Mouse (Mus musculus): ENCODE results near the gene Pex13. TPM values are rescaled to one million over a fixed set of nuclear protein-coding genes. Genes with fewer than 3 reads are reported as not detected.

Pex13 gene
- 41.3 and 42.5 TPM in 2 replicates for polyA plus RNA-seq (2015; fragmentation: Nextera tagmentation; extraction: Ambion mirVana)

DNA sequence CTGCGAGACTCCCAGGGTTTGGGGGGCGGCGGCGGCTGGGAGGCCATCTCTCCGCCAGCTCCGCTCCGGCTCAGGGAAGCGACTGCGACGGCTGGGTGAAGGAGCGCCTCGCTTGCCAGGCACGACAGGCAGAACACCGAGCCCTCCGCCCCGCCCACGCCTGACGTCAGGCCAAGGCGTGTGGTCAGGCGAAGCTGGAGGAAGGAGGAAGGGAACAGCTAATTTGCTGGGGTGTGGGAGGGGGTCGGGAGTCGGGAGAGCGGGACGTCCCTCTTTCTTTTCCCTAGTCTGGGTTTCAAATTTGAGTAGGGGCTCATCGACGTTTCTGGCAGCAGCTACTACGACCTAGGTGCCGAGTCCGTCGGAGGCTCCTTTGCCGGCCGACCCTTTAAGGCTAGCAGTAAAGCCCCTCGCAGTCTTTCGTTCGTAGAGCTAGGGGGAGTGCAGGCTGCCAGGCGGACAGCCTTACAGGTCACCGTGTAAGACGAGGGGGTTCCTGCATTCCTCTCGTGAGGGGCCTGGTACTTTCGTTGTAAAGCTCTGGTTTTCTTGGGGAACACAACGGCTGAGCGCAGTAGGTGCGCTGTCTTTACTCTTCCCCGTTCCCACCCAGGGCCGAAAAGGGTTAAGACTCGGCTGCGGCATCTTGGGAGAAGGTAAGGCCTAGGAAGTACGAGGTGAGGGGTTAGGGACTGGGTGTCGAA lies at the start of gene Pex13:
Gene Pex13, minus strand, starts transcription at position 162 of the 704 bp plus-strand sequence.
- Histone ChIP-seq H3K36me3 (peaks cover 13% of the 10 kb centered on the region), H3K9me3 (no peaks in the 10 kb centered on the region), H3K27ac (peak within 1 kb of the TSS; percentile 95), H3K4me3 (peak within 1 kb of the TSS; percentile 93), H3K27me3 (no peaks in the 10 kb centered on the region), H3K4me2 (peak within 1 kb of the TSS; percentile 64), H3K4me1 (peaks cover 12% of the 10 kb centered on the region), H3K9ac (peak within 1 kb of the TSS; percentile 91)
- WGBS: under 1% methylated on average over 49 of the region's 49 CpGs
- peak; percentile 99 for ATAC-seq (ENCODE audit: insufficient number of reproducible peaks, insufficient read depth, low FRiP score, low TSS enrichment, low read depth)

DNA sequence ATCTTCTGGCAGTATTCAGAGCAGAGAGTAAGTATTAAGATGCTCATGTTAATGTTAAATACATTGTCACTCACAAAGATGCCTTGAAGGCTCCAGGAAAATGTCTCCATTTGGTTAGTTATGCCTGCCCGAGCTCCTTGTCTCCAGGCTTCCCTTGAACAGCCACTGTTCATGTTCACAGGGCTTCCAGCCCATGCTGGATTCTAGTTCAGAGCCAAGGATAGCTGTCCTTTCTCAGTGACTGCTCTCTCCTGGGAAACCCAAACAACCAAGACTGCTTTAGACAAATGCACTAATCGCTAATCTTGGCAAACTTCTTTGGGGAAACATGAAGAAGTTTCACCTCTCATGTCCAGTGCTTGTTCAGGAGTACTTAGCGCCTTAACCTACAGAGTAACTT lies 46.5 kb upstream of the Pex13 start:
- Histone ChIP-seq H3K36me3 (peaks cover 84% of the 10 kb centered on the region), H3K4me2 (no peak overlapping the region), H3K4me3 (no peak overlapping the region), H3K9ac (no peak overlapping the region), H3K4me1 (no peaks in the 10 kb centered on the region), H3K9me3 (no peaks in the 10 kb centered on the region), H3K27ac (no peak overlapping the region), H3K27me3 (no peaks in the 10 kb centered on the region)
- 91% methylated on average over 3 of the region's 3 CpGs for WGBS
- ATAC-seq (ENCODE audit: insufficient number of reproducible peaks, insufficient read depth, low FRiP score, low TSS enrichment, low read depth): no peak

- WGBS: 88% methylated on average over 7 of the region's 7 CpGs
- no peak for ATAC-seq (ENCODE audit: insufficient number of reproducible peaks, insufficient read depth, low FRiP score, low TSS enrichment, low read depth)
- Histone ChIP-seq H3K27me3 (no peaks in the 10 kb centered on the region), H3K4me2 (no peak overlapping the region), H3K36me3 (peaks cover 47% of the 10 kb centered on the region), H3K27ac (no peak overlapping the region), H3K4me3 (no peak overlapping the region), H3K9ac (no peak overlapping the region), H3K9me3 (no peaks in the 10 kb centered on the region), H3K4me1 (no peaks in the 10 kb centered on the region)
These were observed 39.0 kb upstream of the Pex13 start for GRCm38 (mm10) chr11:23704604-23705294.

DNA sequence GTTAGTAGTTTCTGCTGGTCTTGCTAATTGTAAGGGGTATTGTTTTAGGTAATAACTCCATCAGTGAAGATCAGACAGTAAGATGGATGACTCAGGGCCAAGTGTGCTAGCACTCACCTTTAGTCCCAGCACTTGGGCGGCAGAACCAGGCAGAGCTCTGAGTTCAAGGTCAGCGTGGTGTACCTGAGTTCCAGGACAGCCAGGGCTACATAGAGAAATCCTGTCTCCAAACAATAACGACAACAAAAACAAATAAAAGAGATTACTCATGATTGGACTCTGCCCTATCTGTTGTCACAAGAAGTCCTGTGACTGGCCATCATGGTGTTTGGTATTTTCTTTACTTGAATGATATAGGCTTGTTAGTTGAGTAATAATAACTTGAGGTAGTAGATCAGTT lies 36.1 kb upstream of the Pex13 start:
- Histone ChIP-seq H3K36me3 (peaks cover 31% of the 10 kb centered on the region), H3K4me1 (no peaks in the 10 kb centered on the region)

GRCm38 (mm10) chr11:23699414-23700095 lies 33.8 kb upstream of the Pex13 start:
- no peak overlapping the region for H3K9ac ChIP-seq
- H3K4me1 ChIP-seq: no peaks in the 10 kb centered on the region
- ATAC-seq (ENCODE audit: insufficient number of reproducible peaks, insufficient read depth, low FRiP score, low TSS enrichment, low read depth): no peak
- H3K9me3 ChIP-seq: no peaks in the 10 kb centered on the region
- H3K4me3 ChIP-seq: no peak overlapping the region
- no peaks in the 10 kb centered on the region for H3K27me3 ChIP-seq
- no peak overlapping the region for H3K4me2 ChIP-seq
- H3K27ac ChIP-seq: no peak overlapping the region
- H3K36me3 ChIP-seq: peaks cover 31% of the 10 kb centered on the region
- WGBS: 41% methylated on average over 3 of the region's 3 CpGs

More for the DNA sequence above, 36.1 kb upstream of the Pex13 start:
- Histone ChIP-seq H3K4me2 (no peak overlapping the region), H3K27ac (no peak overlapping the region), H3K9me3 (no peaks in the 10 kb centered on the region), H3K9ac (no peak overlapping the region), H3K27me3 (no peaks in the 10 kb centered on the region), H3K4me3 (no peak overlapping the region)
- ATAC-seq (ENCODE audit: insufficient number of reproducible peaks, insufficient read depth, low FRiP score, low TSS enrichment, low read depth): no peak
- 91% methylated on average over 3 of the region's 3 CpGs for WGBS

- WGBS: 70% methylated on average over 2 of the region's 2 CpGs
- no peak for ATAC-seq (ENCODE audit: insufficient number of reproducible peaks, insufficient read depth, low FRiP score, low TSS enrichment, low read depth)
- Histone ChIP-seq H3K4me2 (no peak overlapping the region), H3K36me3 (peaks cover 31% of the 10 kb centered on the region), H3K9ac (no peak overlapping the region), H3K4me1 (no peaks in the 10 kb centered on the region), H3K27ac (no peak overlapping the region), H3K9me3 (no peaks in the 10 kb centered on the region), H3K27me3 (no peaks in the 10 kb centered on the region), H3K4me3 (no peak overlapping the region)
These were observed 32.8 kb upstream of the Pex13 start for GRCm38 (mm10) chr11:23698526-23698925.

DNA sequence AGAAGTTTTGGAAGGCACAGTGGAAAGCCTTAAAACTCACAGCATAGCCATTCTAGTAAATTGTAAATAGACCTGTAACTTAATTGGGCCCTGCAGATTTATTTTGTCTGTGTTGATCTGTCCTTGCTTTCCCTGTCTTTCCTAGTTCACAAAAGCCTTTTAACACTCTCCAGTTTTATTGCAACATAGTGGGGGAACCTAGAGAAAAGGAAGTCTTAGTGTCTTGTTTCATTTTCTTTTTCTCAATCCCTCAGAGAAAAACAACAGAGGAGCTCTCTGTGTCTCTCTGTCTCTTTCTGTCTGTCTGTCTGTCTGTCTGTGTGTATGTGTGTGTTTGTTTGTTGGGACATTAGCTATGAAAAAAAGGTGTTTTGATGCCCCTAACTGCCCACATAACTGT lies 30.1 kb upstream of the Pex13 start:
- H3K9me3 ChIP-seq: no peaks in the 10 kb centered on the region
- H3K4me1 ChIP-seq: no peaks in the 10 kb centered on the region
- H3K9ac ChIP-seq: no peak overlapping the region
- peaks cover 21% of the 10 kb centered on the region; the same call in 1 of the 2 replicates for H3K36me3 ChIP-seq
- ATAC-seq (ENCODE audit: insufficient number of reproducible peaks, insufficient read depth, low FRiP score, low TSS enrichment, low read depth): no peak
- no peak overlapping the region for H3K4me2 ChIP-seq
- H3K4me3 ChIP-seq: no peak overlapping the region
- H3K27me3 ChIP-seq: no peaks in the 10 kb centered on the region
- H3K27ac ChIP-seq: no peak overlapping the region

DNA sequence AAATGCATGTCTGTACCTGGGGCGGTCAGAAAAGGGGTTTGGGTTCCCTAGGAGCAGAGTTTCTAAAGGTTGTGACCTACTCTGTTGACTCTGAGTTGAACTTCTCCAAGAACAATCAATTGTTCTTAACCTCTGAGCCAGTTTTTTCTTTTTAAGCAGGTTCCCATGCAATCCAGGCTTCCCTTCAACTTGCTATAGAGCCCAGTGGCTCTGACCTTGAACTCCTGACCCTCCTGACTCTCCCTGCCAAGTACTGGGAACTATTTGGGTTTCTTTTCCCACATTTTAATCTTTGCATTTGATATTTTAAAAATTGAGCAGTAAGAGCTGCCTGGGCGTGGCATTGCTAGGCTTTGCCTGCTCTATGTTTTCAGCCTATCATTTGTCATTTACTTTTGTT lies 27.5 kb upstream of the Pex13 start:
- H3K4me3 ChIP-seq: no peak overlapping the region
- no peaks in the 10 kb centered on the region for H3K9me3 ChIP-seq
- no peak overlapping the region for H3K4me2 ChIP-seq
- H3K36me3 ChIP-seq: peaks cover 20% of the 10 kb centered on the region
- no peaks in the 10 kb centered on the region for H3K27me3 ChIP-seq
- H3K27ac ChIP-seq: no peak overlapping the region
- ATAC-seq (ENCODE audit: insufficient number of reproducible peaks, insufficient read depth, low FRiP score, low TSS enrichment, low read depth): no peak
- H3K9ac ChIP-seq: no peak overlapping the region
- H3K4me1 ChIP-seq: no peaks in the 10 kb centered on the region
- 90% methylated on average over 2 of the region's 2 CpGs for WGBS

DNA sequence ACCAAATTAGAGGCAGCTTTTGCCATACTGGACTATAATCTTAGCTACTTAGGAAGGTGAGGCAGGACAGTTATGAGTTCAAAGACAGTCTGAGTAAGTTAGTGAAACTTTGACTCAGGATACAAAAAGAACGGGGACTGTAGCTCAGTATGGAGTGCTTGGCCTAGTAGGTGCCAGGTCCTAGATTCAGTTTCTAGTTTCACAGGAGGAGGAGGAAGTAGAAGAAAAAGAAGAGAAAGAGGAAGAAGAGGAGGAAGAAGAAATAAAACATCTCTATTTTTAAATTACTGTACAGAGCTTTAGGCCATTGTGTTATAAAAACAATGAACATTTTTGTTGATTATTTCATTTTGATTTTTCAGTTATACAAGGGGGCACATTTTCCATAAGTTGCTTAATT lies 22.3 kb upstream of the Pex13 start:
- Histone ChIP-seq H3K4me3 (no peak overlapping the region), H3K36me3 (peaks cover 33% of the 10 kb centered on the region), H3K4me1 (no peaks in the 10 kb centered on the region), H3K27me3 (no peaks in the 10 kb centered on the region), H3K27ac (no peak overlapping the region), H3K9me3 (no peaks in the 10 kb centered on the region), H3K9ac (no peak overlapping the region), H3K4me2 (no peak overlapping the region)
- WGBS: 89% methylated on average over 1 of the region's 1 CpGs
- no peak for ATAC-seq (ENCODE audit: insufficient number of reproducible peaks, insufficient read depth, low FRiP score, low TSS enrichment, low read depth)

DNA sequence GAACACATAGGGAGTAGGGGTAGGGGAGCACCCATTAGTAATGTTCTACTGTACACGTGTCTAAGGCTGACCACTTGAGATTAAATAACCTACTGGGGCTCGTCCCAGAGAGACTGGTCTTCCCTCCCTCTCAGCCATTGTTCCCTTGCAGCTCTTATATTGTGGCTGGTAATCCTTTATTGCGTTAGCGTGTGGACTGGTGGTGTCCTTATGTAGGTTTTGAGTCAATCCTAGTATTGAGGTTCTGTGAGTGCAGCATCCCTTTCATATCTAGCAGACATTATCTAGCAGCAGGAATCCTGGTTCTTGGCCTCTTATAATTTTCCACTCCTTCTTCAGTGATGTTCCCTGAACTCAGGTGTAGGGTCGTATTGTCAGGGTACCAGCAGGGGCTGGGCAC lies 20.9 kb upstream of the Pex13 start:
- no peak overlapping the region for H3K9ac ChIP-seq
- H3K27me3 ChIP-seq: no peaks in the 10 kb centered on the region
- 85% methylated on average over 5 of the region's 5 CpGs for WGBS
- H3K9me3 ChIP-seq: no peaks in the 10 kb centered on the region
- peaks cover 35% of the 10 kb centered on the region for H3K36me3 ChIP-seq
- no peak overlapping the region for H3K27ac ChIP-seq
- H3K4me2 ChIP-seq: no peak overlapping the region
- H3K4me1 ChIP-seq: no peaks in the 10 kb centered on the region
- no peak for ATAC-seq (ENCODE audit: insufficient number of reproducible peaks, insufficient read depth, low FRiP score, low TSS enrichment, low read depth)
- no peak overlapping the region for H3K4me3 ChIP-seq

DNA sequence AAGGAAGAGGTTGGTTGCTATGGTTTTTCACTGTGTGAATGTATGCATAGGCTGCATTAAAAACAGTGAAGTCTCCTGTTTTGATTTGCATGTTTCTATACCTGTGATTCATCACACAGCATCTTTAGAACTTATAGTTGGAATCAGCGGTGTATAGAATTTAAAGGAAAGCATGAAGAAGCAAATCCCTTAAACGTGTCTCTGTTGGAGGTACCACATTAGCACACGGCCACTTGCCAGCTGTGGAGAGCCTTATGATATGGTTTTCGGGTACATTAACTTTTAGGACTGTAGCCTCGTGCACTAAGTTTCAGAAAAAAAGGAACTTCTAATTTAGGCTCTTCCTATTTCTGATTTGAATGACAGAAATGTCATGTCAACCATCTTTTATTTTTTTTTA lies 16.8 kb upstream of the Pex13 start:
- Histone ChIP-seq H3K4me1 (no peaks in the 10 kb centered on the region), H3K36me3 (peaks cover 60% of the 10 kb centered on the region), H3K27ac (no peak overlapping the region)

More for the DNA sequence above, 16.8 kb upstream of the Pex13 start:
- H3K9ac ChIP-seq: no peak overlapping the region
- H3K4me3 ChIP-seq: no peak overlapping the region
- 84% methylated on average over 5 of the region's 5 CpGs for WGBS
- no peak for ATAC-seq (ENCODE audit: insufficient number of reproducible peaks, insufficient read depth, low FRiP score, low TSS enrichment, low read depth)
- H3K4me2 ChIP-seq: no peak overlapping the region
- no peaks in the 10 kb centered on the region for H3K9me3 ChIP-seq
- no peaks in the 10 kb centered on the region for H3K27me3 ChIP-seq

All from embryonic facial prominence, embryonic 13.5 days (tissue).